Mouse (Mus musculus): ENCODE results near the gene Sertad2. TPM values are rescaled to one million over a fixed set of nuclear protein-coding genes. Genes with fewer than 3 reads are reported as not detected.

Gene Sertad2
- polyA plus RNA-seq, 1 experiment from 2014 or later, result 23.6 TPM

- no peak for DNase-seq (ENCODE audit: low spot score)
- Histone ChIP-seq H3K36me3 (ENCODE audit: control insufficient read depth, insufficient read depth, low read length) (no peaks in the 10 kb centered on the region), H3K4me1 (ENCODE audit: control insufficient read depth, insufficient read depth, low read length) (peaks cover 4% of the 10 kb centered on the region), H3K4me2 (ENCODE audit: low read depth, severe bottlenecking) (peak overlapping the region; percentile 64), H3K4me3 (ENCODE audit: low read depth, low read length) (peak overlapping the region; percentile 80), H3K27ac (replicated peaks; ENCODE audit: low read depth, low read length) (no peak overlapping the region), H3K9me3 (ENCODE audit: control insufficient read depth, low read length) (no peaks in the 10 kb centered on the region), H3K9ac (ENCODE audit: low read length) (no peak overlapping the region), H3K27me3 (ENCODE audit: control insufficient read depth, insufficient read depth, low read length) (no peaks in the 10 kb centered on the region)
- under 1% methylated on average over 22 of the region's 29 CpGs for WGBS
- ATAC-seq (ENCODE audit: insufficient number of reproducible peaks, low FRiP score, low TSS enrichment, low read depth), result peak; percentile 1
Observed at GRCm38 (mm10) chr11:20541995-20542637, 937 bp upstream of the Sertad2 start.

GRCm38 (mm10) chr11:20543453-20544120 is 534 bp downstream of the Sertad2 start:
- peak overlapping the region; percentile 76 for H3K27ac ChIP-seq (replicated peaks; ENCODE audit: low read depth, low read length)
- H3K36me3 ChIP-seq (ENCODE audit: control insufficient read depth, insufficient read depth, low read length), result no peaks in the 10 kb centered on the region
- H3K9ac ChIP-seq (ENCODE audit: low read length), result peak overlapping the region; percentile 76
- peaks cover 4% of the 10 kb centered on the region for H3K4me1 ChIP-seq (ENCODE audit: control insufficient read depth, insufficient read depth, low read length)
- peak overlapping the region; percentile 64 for H3K4me2 ChIP-seq (ENCODE audit: low read depth, severe bottlenecking)
- no peak for ATAC-seq (ENCODE audit: insufficient number of reproducible peaks, low FRiP score, low TSS enrichment, low read depth)
- WGBS, result under 1% methylated on average over 50 of the region's 51 CpGs
- H3K9me3 ChIP-seq (ENCODE audit: control insufficient read depth, low read length), result no peaks in the 10 kb centered on the region
- peak overlapping the region; percentile 80 for H3K4me3 ChIP-seq (ENCODE audit: low read depth, low read length)
- no peaks in the 10 kb centered on the region for H3K27me3 ChIP-seq (ENCODE audit: control insufficient read depth, insufficient read depth, low read length)
- DNase-seq (ENCODE audit: low spot score), result no peak

- DNase-seq (ENCODE audit: low spot score), result no peak
- Histone ChIP-seq H3K36me3 (ENCODE audit: control insufficient read depth, insufficient read depth, low read length) (no peaks in the 10 kb centered on the region), H3K9me3 (ENCODE audit: control insufficient read depth, low read length) (no peaks in the 10 kb centered on the region), H3K4me1 (ENCODE audit: control insufficient read depth, insufficient read depth, low read length) (peaks cover 4% of the 10 kb centered on the region), H3K4me3 (ENCODE audit: low read depth, low read length) (peak overlapping the region; percentile 80; the same call in 1 of the 2 replicates), H3K9ac (ENCODE audit: low read length) (no peak overlapping the region), H3K4me2 (ENCODE audit: low read depth, severe bottlenecking) (peak overlapping the region; percentile 64; the same call in 1 of the 2 replicates), H3K27ac (replicated peaks; ENCODE audit: low read depth, low read length) (no peak overlapping the region), H3K27me3 (ENCODE audit: control insufficient read depth, insufficient read depth, low read length) (no peaks in the 10 kb centered on the region)
- 49% methylated on average over 8 of the region's 8 CpGs for WGBS
- no peak for ATAC-seq (ENCODE audit: insufficient number of reproducible peaks, low FRiP score, low TSS enrichment, low read depth)
Observed at GRCm38 (mm10) chr11:20544376-20544775, 1.3 kb downstream of the Sertad2 start.

DNA sequence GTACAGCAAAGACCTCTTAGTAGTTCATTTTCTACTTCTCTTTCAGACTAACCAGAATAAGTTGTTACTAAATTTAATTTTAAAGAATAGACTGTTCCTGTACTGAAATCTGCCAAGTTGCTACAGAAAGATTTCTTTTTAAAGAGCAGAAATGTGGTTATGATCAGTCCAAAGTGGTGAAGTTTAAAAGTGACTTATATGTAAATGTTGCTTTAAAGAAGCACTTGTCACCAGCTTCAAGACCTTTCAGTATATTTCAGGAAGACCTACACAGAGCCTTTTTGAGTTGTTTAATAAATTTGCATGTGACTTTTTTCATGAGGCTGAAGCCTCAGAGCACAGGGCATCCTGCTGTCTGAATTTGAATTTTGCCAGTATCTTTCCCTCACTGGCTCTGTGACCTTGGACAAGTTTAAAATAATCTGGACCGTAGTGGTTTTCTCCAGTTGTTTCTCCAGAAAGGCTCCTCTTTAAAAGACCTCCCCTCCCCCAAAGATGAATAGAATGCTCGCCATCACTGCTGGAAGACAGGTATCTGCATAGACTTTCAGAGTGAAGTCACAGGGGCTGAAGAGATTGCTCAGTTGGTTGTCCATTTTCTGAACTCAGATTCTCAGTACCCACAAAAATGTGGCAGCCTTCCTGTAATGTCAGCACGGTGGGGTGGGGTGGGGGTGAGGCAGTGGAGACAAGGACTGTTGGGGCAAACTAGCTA is 1.9 kb downstream of the Sertad2 start:
- H3K4me2 ChIP-seq (ENCODE audit: low read depth, severe bottlenecking), result no peak overlapping the region
- no peaks in the 10 kb centered on the region for H3K9me3 ChIP-seq (ENCODE audit: control insufficient read depth, low read length)
- DNase-seq (ENCODE audit: low spot score) (no peak), ATAC-seq (ENCODE audit: insufficient number of reproducible peaks, low FRiP score, low TSS enrichment, low read depth) (no peak)
- no peaks in the 10 kb centered on the region for H3K36me3 ChIP-seq (ENCODE audit: control insufficient read depth, insufficient read depth, low read length)
- H3K4me3 ChIP-seq (ENCODE audit: low read depth, low read length), result no peak overlapping the region
- H3K27ac ChIP-seq (replicated peaks; ENCODE audit: low read depth, low read length), result no peak overlapping the region
- no peaks in the 10 kb centered on the region for H3K27me3 ChIP-seq (ENCODE audit: control insufficient read depth, insufficient read depth, low read length)
- H3K9ac ChIP-seq (ENCODE audit: low read length), result no peak overlapping the region
- H3K4me1 ChIP-seq (ENCODE audit: control insufficient read depth, insufficient read depth, low read length), result peaks cover 4% of the 10 kb centered on the region
- WGBS, result 57% methylated on average over 3 of the region's 3 CpGs

DNA sequence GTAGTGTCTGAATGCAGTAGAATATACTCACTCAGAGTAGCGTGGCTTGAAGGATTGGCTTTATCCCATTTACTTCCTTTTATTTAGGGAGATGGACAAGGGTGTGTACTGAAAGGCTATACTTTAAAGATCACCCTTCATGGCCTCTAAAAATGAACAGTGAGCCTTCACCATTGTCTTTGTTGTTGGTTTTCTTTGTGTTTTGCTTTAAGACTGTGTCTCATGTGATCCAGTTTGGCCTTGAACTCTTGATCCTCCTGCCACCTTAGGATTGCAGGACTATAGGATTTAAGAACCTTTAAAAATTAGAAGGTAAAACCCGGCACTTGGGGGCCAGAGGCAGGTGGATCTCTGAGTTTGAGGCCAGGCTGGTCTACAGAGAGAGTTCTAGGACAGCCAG is 6.4 kb downstream of the Sertad2 start:
- H3K9ac ChIP-seq (ENCODE audit: low read length), result no peak overlapping the region
- H3K4me1 ChIP-seq (ENCODE audit: control insufficient read depth, insufficient read depth, low read length), result no peaks in the 10 kb centered on the region
- DNase-seq (ENCODE audit: low spot score) (no peak), ATAC-seq (ENCODE audit: insufficient number of reproducible peaks, low FRiP score, low TSS enrichment, low read depth) (no peak)
- H3K4me2 ChIP-seq (ENCODE audit: low read depth, severe bottlenecking), result no peak overlapping the region
- no peaks in the 10 kb centered on the region for H3K9me3 ChIP-seq (ENCODE audit: control insufficient read depth, low read length)
- WGBS, result 92% methylated on average over 2 of the region's 2 CpGs
- H3K27ac ChIP-seq (replicated peaks; ENCODE audit: low read depth, low read length), result no peak overlapping the region
- no peak overlapping the region for H3K4me3 ChIP-seq (ENCODE audit: low read depth, low read length)
- H3K27me3 ChIP-seq (ENCODE audit: control insufficient read depth, insufficient read depth, low read length), result no peaks in the 10 kb centered on the region
- no peaks in the 10 kb centered on the region for H3K36me3 ChIP-seq (ENCODE audit: control insufficient read depth, insufficient read depth, low read length)

DNA sequence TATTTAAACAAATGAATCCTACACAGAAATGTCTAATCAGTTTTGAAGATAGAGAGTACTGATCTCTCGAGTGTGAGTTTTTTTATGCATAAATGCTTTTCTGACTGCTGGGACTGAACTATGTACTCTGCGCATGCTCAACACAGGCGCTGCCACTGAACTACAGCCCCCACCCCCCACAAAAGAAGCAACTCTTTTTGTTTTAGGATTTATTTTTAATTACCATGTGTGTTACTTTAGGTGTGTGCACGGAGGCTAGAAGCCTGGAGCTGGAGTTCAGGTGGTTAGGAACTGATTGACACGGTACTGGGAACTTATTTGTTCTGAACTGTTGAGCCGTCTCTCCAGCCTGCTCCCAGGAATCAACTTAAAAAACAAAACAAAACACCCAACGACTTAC is 7.1 kb downstream of the Sertad2 start:
- DNase-seq (ENCODE audit: low spot score), result no peak
- ATAC-seq (ENCODE audit: insufficient number of reproducible peaks, low FRiP score, low TSS enrichment, low read depth), result no peak
- Histone ChIP-seq H3K4me1 (ENCODE audit: control insufficient read depth, insufficient read depth, low read length) (no peaks in the 10 kb centered on the region), H3K9me3 (ENCODE audit: control insufficient read depth, low read length) (no peaks in the 10 kb centered on the region), H3K9ac (ENCODE audit: low read length) (no peak overlapping the region), H3K27me3 (ENCODE audit: control insufficient read depth, insufficient read depth, low read length) (no peaks in the 10 kb centered on the region), H3K4me3 (ENCODE audit: low read depth, low read length) (no peak overlapping the region), H3K27ac (replicated peaks; ENCODE audit: low read depth, low read length) (no peak overlapping the region), H3K36me3 (ENCODE audit: control insufficient read depth, insufficient read depth, low read length) (no peaks in the 10 kb centered on the region), H3K4me2 (ENCODE audit: low read depth, severe bottlenecking) (no peak overlapping the region)
- WGBS, result 80% methylated on average over 7 of the region's 7 CpGs

- Histone ChIP-seq H3K36me3 (ENCODE audit: control insufficient read depth, insufficient read depth, low read length) (no peaks in the 10 kb centered on the region), H3K27me3 (ENCODE audit: control insufficient read depth, insufficient read depth, low read length) (no peaks in the 10 kb centered on the region)
- 90% methylated on average over 2 of the region's 2 CpGs for WGBS
Observed at GRCm38 (mm10) chr11:20552059-20552458, 9.0 kb downstream of the Sertad2 start.

GRCm38 (mm10) chr11:20552758-20553673 is 10.0 kb downstream of the Sertad2 start:
- H3K27ac ChIP-seq (replicated peaks; ENCODE audit: low read depth, low read length), result no peak overlapping the region
- DNase-seq (ENCODE audit: low spot score) (no peak), ATAC-seq (ENCODE audit: insufficient number of reproducible peaks, low FRiP score, low TSS enrichment, low read depth) (no peak)
- H3K36me3 ChIP-seq (ENCODE audit: control insufficient read depth, insufficient read depth, low read length), result no peaks in the 10 kb centered on the region
- H3K27me3 ChIP-seq (ENCODE audit: control insufficient read depth, insufficient read depth, low read length), result no peaks in the 10 kb centered on the region
- H3K4me3 ChIP-seq (ENCODE audit: low read depth, low read length), result no peak overlapping the region
- no peak overlapping the region for H3K9ac ChIP-seq (ENCODE audit: low read length)
- H3K4me1 ChIP-seq (ENCODE audit: control insufficient read depth, insufficient read depth, low read length), result no peaks in the 10 kb centered on the region
- H3K4me2 ChIP-seq (ENCODE audit: low read depth, severe bottlenecking), result no peak overlapping the region
- 81% methylated on average over 8 of the region's 8 CpGs for WGBS
- H3K9me3 ChIP-seq (ENCODE audit: control insufficient read depth, low read length), result no peaks in the 10 kb centered on the region

More at GRCm38 (mm10) chr11:20552059-20552458, 9.0 kb downstream of the Sertad2 start:
- Histone ChIP-seq H3K9me3 (ENCODE audit: control insufficient read depth, low read length) (no peaks in the 10 kb centered on the region), H3K4me1 (ENCODE audit: control insufficient read depth, insufficient read depth, low read length) (no peaks in the 10 kb centered on the region), H3K4me3 (ENCODE audit: low read depth, low read length) (no peak overlapping the region), H3K9ac (ENCODE audit: low read length) (no peak overlapping the region), H3K4me2 (ENCODE audit: low read depth, severe bottlenecking) (no peak overlapping the region), H3K27ac (replicated peaks; ENCODE audit: low read depth, low read length) (no peak overlapping the region)
- DNase-seq (ENCODE audit: low spot score) (no peak), ATAC-seq (ENCODE audit: insufficient number of reproducible peaks, low FRiP score, low TSS enrichment, low read depth) (no peak)

Measured in limb, embryonic 11.5 days (tissue).